Mouse (Mus musculus): ENCODE results near the gene Yjefn3. TPM values are rescaled to one million over a fixed set of nuclear protein-coding genes. Genes with fewer than 3 reads are reported as not detected.

Yjefn3 gene
- polyA plus RNA-seq, 1 experiment from 2014 or later = 5.5 TPM

DNA sequence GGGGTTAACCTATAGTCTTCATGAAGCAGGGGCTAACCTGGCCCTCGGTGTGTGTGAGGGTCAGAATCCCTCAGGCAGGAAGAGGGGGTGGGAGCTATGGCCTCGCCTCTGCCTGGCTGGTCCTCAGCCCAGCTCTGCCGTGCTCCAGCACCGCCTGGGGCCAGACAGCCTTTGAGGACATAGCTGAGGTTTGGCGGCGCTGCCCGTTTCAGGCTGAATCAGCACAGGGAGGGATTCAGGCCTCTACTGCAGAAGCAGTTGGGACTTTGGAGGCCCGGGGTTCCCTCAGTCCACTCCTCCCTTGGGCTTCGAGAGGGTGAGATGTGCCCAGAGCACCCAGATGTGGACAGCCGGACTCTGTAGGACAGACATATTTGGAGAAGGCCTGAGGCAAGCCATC is 26.4 kb downstream of the Yjefn3 start:
- 38% methylated on average over 10 of the region's 10 CpGs for WGBS
- no peaks in the 10 kb centered on the region for H3K36me3 ChIP-seq
- peaks cover 3% of the 10 kb centered on the region for H3K4me1 ChIP-seq
- H3K9ac ChIP-seq = no peak overlapping the region
- H3K9me3 ChIP-seq = no peaks in the 10 kb centered on the region
- no peak for ATAC-seq (ENCODE audit: borderline replicate concordance, extremely low read depth, low FRiP score, low TSS enrichment)
- no peak overlapping the region for H3K27ac ChIP-seq
- H3K27me3 ChIP-seq = peaks cover 33% of the 10 kb centered on the region
- H3K4me3 ChIP-seq = no peak overlapping the region
- no peak overlapping the region for H3K4me2 ChIP-seq

DNA sequence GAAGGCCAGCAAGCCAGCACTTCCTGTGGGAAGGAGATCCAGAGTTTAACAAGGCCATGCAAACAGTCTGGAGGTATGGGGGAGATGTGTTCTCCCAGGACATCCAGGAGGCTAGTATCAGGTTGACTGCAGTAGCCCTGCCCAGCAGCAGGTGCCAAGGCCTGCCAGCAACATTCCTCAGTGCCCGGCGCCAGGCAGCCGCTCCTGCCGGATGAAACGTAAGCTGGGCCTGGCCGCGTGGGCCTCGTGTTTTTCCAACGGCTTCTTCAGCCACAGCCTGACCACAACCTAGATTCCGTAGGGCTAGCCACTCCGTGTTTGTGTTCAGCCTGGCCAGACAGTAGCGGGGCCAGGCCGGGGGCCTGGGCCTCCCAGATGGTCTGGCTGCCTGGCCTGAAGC is 27.9 kb downstream of the Yjefn3 start:
- Histone ChIP-seq H3K4me3 (no peak overlapping the region), H3K4me1 (no peaks in the 10 kb centered on the region), H3K27me3 (peaks cover 19% of the 10 kb centered on the region), H3K36me3 (no peaks in the 10 kb centered on the region), H3K9me3 (no peaks in the 10 kb centered on the region), H3K9ac (no peak overlapping the region), H3K4me2 (no peak overlapping the region), H3K27ac (no peak overlapping the region)
- WGBS = 64% methylated on average over 13 of the region's 13 CpGs
- ATAC-seq (ENCODE audit: borderline replicate concordance, extremely low read depth, low FRiP score, low TSS enrichment) = no peak

DNA sequence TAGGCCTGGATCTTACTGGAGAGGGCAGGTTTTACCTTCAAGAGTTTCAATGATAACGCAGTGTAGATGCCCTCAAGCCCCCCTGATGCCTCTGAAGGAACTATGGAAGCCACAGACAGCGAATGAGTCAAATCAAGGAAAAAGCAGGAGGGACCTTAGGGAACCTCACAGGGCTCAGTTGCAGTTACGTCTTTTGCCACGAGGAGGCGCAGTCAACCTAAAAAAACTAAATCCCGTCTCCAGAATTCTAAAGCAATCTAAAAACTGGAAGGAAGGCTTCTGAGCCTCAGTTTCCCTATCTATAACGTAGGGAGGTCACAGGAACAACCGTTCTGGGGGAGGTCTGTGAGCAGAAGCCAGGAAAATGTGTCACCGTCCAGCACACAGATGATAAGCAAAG is 28.4 kb downstream of the Yjefn3 start:
- no peaks in the 10 kb centered on the region for H3K36me3 ChIP-seq
- 9% methylated on average over 9 of the region's 9 CpGs for WGBS
- H3K9me3 ChIP-seq = no peaks in the 10 kb centered on the region
- H3K27ac ChIP-seq = no peak overlapping the region
- ATAC-seq (ENCODE audit: borderline replicate concordance, extremely low read depth, low FRiP score, low TSS enrichment) = no peak
- peaks cover 14% of the 10 kb centered on the region for H3K27me3 ChIP-seq
- no peak overlapping the region for H3K4me2 ChIP-seq
- H3K9ac ChIP-seq = no peak overlapping the region
- H3K4me1 ChIP-seq = no peaks in the 10 kb centered on the region
- no peak overlapping the region for H3K4me3 ChIP-seq

DNA sequence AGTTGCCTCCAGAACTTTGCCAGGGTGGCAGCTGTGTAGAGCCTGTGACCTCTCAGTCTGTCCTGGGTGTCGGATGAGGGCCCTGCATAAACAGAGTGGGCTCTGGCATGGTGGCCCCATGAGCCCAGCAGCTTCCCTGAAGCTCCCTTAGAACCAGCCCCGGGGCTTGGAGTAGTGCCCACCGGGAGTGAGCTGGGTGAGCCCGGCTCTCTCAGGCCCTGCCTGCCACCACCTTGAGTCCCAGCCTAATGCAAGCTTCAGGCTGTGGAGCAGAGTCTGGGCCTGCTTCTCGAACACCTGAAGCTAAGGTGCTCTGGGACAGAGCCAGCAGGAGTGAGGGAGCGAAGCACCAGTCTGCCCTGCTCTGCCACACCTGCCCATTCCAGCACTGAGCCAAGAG is 31.6 kb downstream of the Yjefn3 start:
- H3K4me2 ChIP-seq = no peak overlapping the region
- WGBS = 75% methylated on average over 6 of the region's 6 CpGs
- H3K4me3 ChIP-seq = no peak overlapping the region
- H3K27ac ChIP-seq = no peak overlapping the region
- H3K27me3 ChIP-seq = no peaks in the 10 kb centered on the region
- no peak overlapping the region for H3K9ac ChIP-seq
- H3K36me3 ChIP-seq = no peaks in the 10 kb centered on the region
- no peaks in the 10 kb centered on the region for H3K4me1 ChIP-seq
- no peaks in the 10 kb centered on the region for H3K9me3 ChIP-seq
- no peak for ATAC-seq (ENCODE audit: borderline replicate concordance, extremely low read depth, low FRiP score, low TSS enrichment)

DNA sequence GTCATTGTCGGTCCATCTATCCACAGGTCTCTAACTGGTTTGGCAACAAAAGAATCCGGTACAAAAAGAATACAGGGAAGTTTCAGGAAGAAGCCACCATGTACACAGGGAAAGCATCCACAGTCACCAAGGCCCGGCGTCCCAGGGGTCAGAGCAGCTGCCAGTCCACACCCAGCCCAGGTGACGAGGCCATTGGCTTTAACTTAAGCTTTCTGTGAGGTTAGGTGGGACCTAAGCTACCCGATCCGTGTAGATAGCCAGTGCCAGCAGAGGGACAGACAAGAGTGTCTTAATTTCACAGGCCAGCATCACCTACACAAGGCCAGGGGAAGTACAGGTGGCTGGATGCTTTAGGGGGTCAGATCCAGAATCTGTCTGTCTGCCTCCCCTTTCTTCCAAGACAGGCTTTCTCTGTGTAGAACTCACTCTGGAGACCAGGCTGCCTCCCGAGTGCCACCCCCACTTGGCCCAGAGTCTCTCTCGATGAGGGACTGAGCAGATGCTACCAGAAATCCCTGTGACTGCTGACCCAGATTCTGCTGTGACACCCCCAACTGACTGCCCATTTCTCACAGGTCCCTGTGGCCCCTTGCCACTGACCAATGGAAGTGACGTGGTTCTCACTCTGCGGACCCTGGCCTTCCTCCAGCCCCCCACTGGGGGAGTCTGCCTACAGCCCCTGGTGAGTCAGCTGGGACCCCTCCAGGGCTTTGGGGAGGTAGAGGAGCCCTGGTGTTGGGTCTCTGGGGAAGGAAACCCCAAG is 32.3 kb downstream of the Yjefn3 start:
- no peak overlapping the region for H3K4me3 ChIP-seq
- 70% methylated on average over 11 of the region's 11 CpGs for WGBS

DNA sequence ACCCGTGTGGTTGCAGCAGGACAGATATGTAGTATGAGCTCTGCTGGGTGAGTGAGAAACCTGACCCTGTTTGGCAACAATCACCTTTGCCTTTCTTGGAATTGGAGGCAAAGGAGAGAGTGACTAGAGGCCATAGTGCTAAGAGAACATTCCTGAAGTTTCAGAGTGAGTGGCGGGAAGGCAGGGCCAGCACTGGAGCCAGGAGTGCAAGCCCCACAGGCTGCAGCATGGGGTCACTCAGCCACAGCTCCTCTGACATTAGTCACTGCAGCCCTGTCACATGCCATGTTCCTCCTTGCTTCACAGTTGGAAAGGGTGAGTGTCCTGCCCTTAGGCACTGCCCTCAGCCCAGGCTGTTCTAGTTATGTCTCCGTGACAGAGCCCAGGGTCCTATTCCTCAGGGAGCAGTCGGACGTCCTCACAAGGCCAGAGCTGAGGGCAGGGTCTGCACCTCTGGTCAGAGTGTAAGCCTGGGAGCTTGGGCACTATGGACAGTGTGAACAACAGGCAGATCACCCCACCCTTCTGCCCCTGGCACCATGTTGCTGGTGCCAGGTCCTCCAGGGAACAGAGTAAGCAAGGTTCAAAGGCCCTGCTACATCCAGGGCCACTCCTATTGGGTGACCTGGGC is 34.7 kb downstream of the Yjefn3 start:
- no peak for ATAC-seq (ENCODE audit: borderline replicate concordance, extremely low read depth, low FRiP score, low TSS enrichment)
- H3K9ac ChIP-seq = no peak overlapping the region
- H3K27me3 ChIP-seq = no peaks in the 10 kb centered on the region
- no peak overlapping the region for H3K4me2 ChIP-seq
- H3K4me1 ChIP-seq = no peaks in the 10 kb centered on the region
- H3K4me3 ChIP-seq = no peak overlapping the region
- H3K36me3 ChIP-seq = no peaks in the 10 kb centered on the region
- H3K27ac ChIP-seq = no peak overlapping the region
- H3K9me3 ChIP-seq = no peaks in the 10 kb centered on the region
- WGBS = 62% methylated on average over 5 of the region's 5 CpGs

More for the DNA sequence above, 32.3 kb downstream of the Yjefn3 start:
- no peaks in the 10 kb centered on the region for H3K36me3 ChIP-seq
- H3K4me1 ChIP-seq = no peaks in the 10 kb centered on the region
- H3K9me3 ChIP-seq = no peaks in the 10 kb centered on the region
- no peak for ATAC-seq (ENCODE audit: borderline replicate concordance, extremely low read depth, low FRiP score, low TSS enrichment)
- H3K27ac ChIP-seq = no peak overlapping the region
- H3K4me2 ChIP-seq = no peak overlapping the region
- H3K9ac ChIP-seq = no peak overlapping the region
- no peaks in the 10 kb centered on the region for H3K27me3 ChIP-seq

DNA sequence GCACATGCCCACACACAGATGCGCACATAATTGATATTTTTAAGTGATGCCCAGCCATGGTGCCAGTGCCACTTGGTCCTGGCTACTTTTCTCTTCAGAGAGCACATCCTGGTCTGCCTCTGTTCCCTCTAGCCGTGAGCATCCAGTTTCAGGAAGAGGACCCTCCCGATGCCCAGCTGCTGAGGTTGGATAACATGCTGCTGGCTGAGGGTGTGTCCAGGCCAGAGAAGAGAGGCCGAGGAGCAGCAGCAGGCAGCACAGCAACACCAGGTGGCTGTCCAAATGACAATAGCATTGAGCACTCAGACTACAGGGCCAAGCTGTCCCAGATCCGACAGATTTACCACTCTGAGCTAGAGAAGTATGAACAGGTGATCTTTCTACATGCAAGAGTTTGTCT is 38.3 kb downstream of the Yjefn3 start:
- no peak overlapping the region for H3K27ac ChIP-seq
- no peaks in the 10 kb centered on the region for H3K9me3 ChIP-seq
- no peak overlapping the region for H3K4me3 ChIP-seq
- H3K36me3 ChIP-seq = no peaks in the 10 kb centered on the region
- whole genome bisulfite sequencing = 60% methylated on average over 5 of the region's 5 CpGs
- no peaks in the 10 kb centered on the region for H3K27me3 ChIP-seq
- no peak overlapping the region for H3K9ac ChIP-seq
- ATAC-seq (ENCODE audit: borderline replicate concordance, extremely low read depth, low FRiP score, low TSS enrichment) = no peak
- no peaks in the 10 kb centered on the region for H3K4me1 ChIP-seq
- H3K4me2 ChIP-seq = no peak overlapping the region

DNA sequence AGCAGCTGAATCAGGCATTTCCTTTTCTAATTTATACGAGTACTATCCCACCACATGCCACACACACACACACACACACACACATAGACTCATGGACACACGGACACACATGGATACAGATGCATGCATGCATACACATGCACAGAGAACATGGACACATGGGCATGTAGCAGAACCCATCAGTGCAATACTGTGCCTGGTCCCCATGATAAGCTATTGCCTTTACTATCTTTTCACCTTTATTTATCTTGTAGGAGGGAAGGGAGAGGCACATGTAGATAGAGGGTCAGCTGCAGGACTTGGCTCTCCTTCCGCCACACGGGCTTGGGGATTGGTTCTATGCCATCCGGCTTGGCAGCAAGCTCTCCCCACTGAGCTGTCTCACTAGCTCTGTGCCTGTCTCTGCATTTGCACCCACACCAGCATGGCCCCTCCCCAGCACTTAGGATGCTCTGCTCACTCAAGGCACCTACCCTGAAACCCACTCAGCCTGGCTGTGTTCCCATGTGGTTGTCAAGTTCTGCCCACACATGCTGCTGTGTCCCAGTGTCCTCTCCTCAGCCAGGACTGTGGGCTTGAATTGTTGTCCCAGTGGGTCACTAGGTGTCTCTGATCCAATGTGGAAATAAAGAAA is 39.0 kb downstream of the Yjefn3 start:
- H3K36me3 ChIP-seq = no peaks in the 10 kb centered on the region
- H3K4me1 ChIP-seq = no peaks in the 10 kb centered on the region
- H3K27ac ChIP-seq = no peak overlapping the region
- H3K9ac ChIP-seq = no peak overlapping the region
- no peak overlapping the region for H3K4me3 ChIP-seq
- no peak overlapping the region for H3K4me2 ChIP-seq
- 81% methylated on average over 5 of the region's 5 CpGs for WGBS
- no peaks in the 10 kb centered on the region for H3K27me3 ChIP-seq
- H3K9me3 ChIP-seq = no peaks in the 10 kb centered on the region
- no peak for ATAC-seq (ENCODE audit: borderline replicate concordance, extremely low read depth, low FRiP score, low TSS enrichment)

DNA sequence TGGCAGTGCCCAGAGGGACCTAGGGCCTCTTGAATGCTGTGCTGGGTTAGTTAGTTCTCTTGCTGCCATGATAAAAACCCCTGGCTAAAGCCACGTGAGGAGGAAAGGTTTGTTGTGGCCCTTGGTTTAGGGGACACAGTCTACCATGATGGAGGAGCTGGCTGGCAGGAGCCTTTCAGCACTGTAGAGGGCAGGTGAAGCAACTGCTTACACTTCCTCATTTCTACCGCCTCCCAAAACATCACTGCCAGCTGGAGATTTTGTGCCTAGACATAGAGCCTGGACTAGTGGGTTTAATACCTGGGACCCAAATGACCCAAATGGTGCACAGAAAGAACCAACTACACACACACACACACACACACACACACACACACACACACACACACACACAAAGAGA is 41.3 kb downstream of the Yjefn3 start:
- Histone ChIP-seq H3K9ac (no peak overlapping the region), H3K4me3 (no peak overlapping the region), H3K4me2 (no peak overlapping the region), H3K4me1 (no peaks in the 10 kb centered on the region), H3K36me3 (no peaks in the 10 kb centered on the region), H3K27ac (no peak overlapping the region), H3K9me3 (no peaks in the 10 kb centered on the region), H3K27me3 (no peaks in the 10 kb centered on the region)
- 60% methylated on average over 2 of the region's 2 CpGs for WGBS
- no peak for ATAC-seq (ENCODE audit: borderline replicate concordance, extremely low read depth, low FRiP score, low TSS enrichment)

DNA sequence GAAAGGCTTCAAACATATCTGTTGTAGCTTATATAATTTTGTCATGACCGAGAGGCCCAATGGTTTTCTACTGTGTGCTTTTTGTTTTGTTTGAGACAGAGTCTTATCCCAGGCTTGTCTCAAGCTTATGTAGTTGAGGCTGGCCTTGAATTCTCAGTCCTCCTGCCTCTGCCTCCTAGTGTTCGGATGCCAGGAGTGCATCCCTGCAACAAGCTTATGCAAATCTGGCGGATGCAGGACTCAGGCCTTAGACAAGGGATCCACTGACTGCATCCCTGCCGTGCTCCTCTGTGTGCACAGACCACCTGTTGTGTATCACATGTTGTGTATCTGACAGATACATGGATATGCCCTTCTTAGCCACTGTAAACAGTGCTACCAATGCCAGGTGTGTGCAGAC is 41.7 kb downstream of the Yjefn3 start:
- Histone ChIP-seq H3K36me3 (no peaks in the 10 kb centered on the region), H3K9me3 (no peaks in the 10 kb centered on the region), H3K4me2 (no peak overlapping the region), H3K9ac (no peak overlapping the region), H3K4me1 (no peaks in the 10 kb centered on the region), H3K27ac (no peak overlapping the region), H3K27me3 (no peaks in the 10 kb centered on the region), H3K4me3 (no peak overlapping the region)
- WGBS = 59% methylated on average over 4 of the region's 4 CpGs
- ATAC-seq (ENCODE audit: borderline replicate concordance, extremely low read depth, low FRiP score, low TSS enrichment) = no peak

DNA sequence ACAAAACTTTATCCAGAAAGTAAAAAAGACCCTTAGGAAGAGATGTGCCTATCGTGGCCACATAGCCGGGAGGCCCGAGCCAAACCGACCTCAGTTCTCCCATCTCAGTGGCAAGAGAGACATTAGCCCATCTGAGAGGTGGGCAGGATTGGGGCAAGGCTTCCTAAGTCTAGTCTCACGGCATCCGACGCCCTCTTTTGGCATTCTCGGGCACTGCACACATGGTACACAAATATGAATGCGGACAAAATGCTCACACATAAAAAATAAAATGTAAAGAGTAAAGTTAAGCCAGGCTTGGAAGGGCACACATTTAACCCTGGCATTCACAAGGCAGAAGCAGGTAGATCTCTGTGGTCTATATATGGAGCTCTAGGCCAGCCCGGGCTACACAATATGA is 48.6 kb downstream of the Yjefn3 start:
- Histone ChIP-seq H3K36me3 (no peaks in the 10 kb centered on the region), H3K9ac (no peak overlapping the region), H3K4me2 (no peak overlapping the region), H3K4me1 (no peaks in the 10 kb centered on the region), H3K9me3 (no peaks in the 10 kb centered on the region), H3K4me3 (no peak overlapping the region), H3K27ac (no peak overlapping the region), H3K27me3 (no peaks in the 10 kb centered on the region)
- no peak for ATAC-seq (ENCODE audit: borderline replicate concordance, extremely low read depth, low FRiP score, low TSS enrichment)
- 88% methylated on average over 10 of the region's 10 CpGs for whole genome bisulfite sequencing

DNA sequence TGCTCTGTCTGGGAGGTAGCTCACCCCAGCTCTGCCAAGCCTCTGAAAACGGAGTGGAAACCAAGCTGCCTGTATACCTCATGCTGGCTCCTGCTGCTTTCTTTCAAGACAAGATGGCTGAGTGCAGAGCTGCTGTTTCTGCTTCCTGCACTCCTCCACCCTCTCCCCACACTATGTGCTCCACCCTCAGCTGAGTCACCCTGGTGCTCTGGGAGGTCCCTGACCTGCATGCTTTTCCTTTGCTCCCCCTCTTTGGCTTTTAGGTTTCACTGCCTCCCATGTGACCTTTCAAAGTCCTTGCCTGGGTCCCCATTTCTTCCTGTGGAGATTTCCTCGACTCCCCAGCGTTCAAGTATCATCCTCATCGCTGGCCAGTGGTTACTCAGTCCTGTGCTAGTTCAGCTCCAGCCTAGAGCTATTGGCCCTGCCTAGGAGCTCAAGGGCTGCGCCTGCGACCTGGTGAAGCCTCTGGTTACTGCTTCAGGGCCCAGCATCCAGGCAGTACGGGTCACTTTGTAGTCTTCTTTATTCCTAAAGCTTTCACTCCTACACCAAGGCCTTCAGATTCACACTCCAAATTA is 51.5 kb downstream of the Yjefn3 start:
- Histone ChIP-seq H3K4me3 (no peak overlapping the region), H3K27me3 (no peaks in the 10 kb centered on the region), H3K9ac (no peak overlapping the region), H3K4me1 (peaks cover 15% of the 10 kb centered on the region), H3K9me3 (no peaks in the 10 kb centered on the region), H3K4me2 (no peak overlapping the region), H3K27ac (no peak overlapping the region), H3K36me3 (no peaks in the 10 kb centered on the region)
- ATAC-seq (ENCODE audit: borderline replicate concordance, extremely low read depth, low FRiP score, low TSS enrichment) = no peak; the same call in 1 of the 2 replicates
- WGBS = 64% methylated on average over 7 of the region's 7 CpGs

All from lung, embryonic 15.5 days (tissue).